Mouse (Mus musculus) kidney, adult 2 months (tissue): ENCODE measurements around the gene Nop2. TPM values are rescaled to one million over a fixed set of nuclear protein-coding genes. Genes with fewer than 3 reads are reported as not detected.

Experiments used
- DNase-seq: peaks from one replicate; pipeline ENCODE4 v3.0.0; 2021
- H3K27ac ChIP-seq: fragments of 200-500 bp; 2 replicates; pipeline ENCODE4 v1.5.1; 2012; ENCODE audit warnings: low read depth, low read length, control low read depth, inconsistent platforms; ENCODE audit not compliant: insufficient read depth
- H3K27me3 ChIP-seq: fragments of 200-500 bp; replicated peaks from 2 replicates; pipeline ENCODE4 v1.6.1; 2012; ENCODE audit warnings: mild to moderate bottlenecking, moderate library complexity, low read length, inconsistent platforms; ENCODE audit not compliant: control insufficient read depth, insufficient read depth
- H3K36me3 ChIP-seq: fragments of 200-500 bp; 2 replicates; pipeline ENCODE4 v1.6.1; 2012; ENCODE audit warnings: mild to moderate bottlenecking, moderate library complexity, low read length, inconsistent platforms; ENCODE audit not compliant: control insufficient read depth, insufficient read depth
- H3K4me1 ChIP-seq: fragments of 200-500 bp; 2 replicates; pipeline ENCODE4 v1.6.1; 2011; ENCODE audit warnings: low read length; ENCODE audit not compliant: control insufficient read depth, insufficient read depth
- H3K4me3 ChIP-seq: fragments of 200-500 bp; 2 replicates; pipeline ENCODE4 v1.5.1; 2011; ENCODE audit warnings: mild to moderate bottlenecking, low read depth, low read length, control low read depth; ENCODE audit not compliant: insufficient read depth
- CTCF ChIP-seq: fragments of 200-500 bp; conservative IDR thresholded peaks from 2 replicates; pipeline ENCODE4 v1.5.1; 2011; ENCODE audit warnings: low read depth, mild to moderate bottlenecking, control low read depth, low read length, moderate library complexity, mixed read lengths; ENCODE audit not compliant: insufficient read depth, insufficient read length
- POLR2A ChIP-seq: fragments of 200-500 bp; IDR thresholded peaks from one replicate; pipeline ENCODE4 v1.6.1; 2011; ENCODE audit warnings: low read depth, low read length, control low read depth
- WGBS: fragments of 180-500 bp; shearing (Covaris S2); methylation state at CpG from one replicate; pipeline ENCODE4 v1.1.7; 2018; 5-methylcytosine and 5-hydroxymethylcytosine counted together
- polyA plus RNA-seq: library from polyadenylated mRNA; depleted of rRNA; stranded (reverse); fragments of >200 nt; gene quantifications from 2 replicates; pipeline ENCODE4 v1.2.3, GENCODE M21; 2012; rRNA removed

The Nop2 gene
- polyA plus RNA-seq, 1 experiment: 16.5 TPM

- peaks cover 3% of the 10 kb centered on the region; the same call in 1 of the 2 replicates for H3K4me1 ChIP-seq
- no peak overlapping the region for H3K27ac ChIP-seq
- peaks cover 3% of the 10 kb centered on the region; the same call in 1 of the 2 replicates for H3K36me3 ChIP-seq
- WGBS: 45% methylated on average over 7 of the region's 7 CpGs
- no peak for DNase-seq
- no peak overlapping the region for H3K4me3 ChIP-seq
- no peak for TF ChIP-seq POLR2A
- no peak for TF ChIP-seq CTCF
- no peaks in the 10 kb centered on the region for H3K27me3 ChIP-seq
These were observed 61.7 kb downstream of the Nop2 start for GRCm38 (mm10) chr6:125193390-125193789.

Other genes starting within 250 kb of the Nop2 start
- 0.57 and 4.3 TPM in 2 replicates for gene Cd4, start 243.7 kb upstream of the Nop2 start, polyA plus RNA-seq
- 0.80 and 1.5 TPM in 2 replicates for gene Lag3, start 220.2 kb upstream of the Nop2 start, polyA plus RNA-seq
- 1,732 and 2,839 TPM in 2 replicates for gene Ptms, start 211.8 kb upstream of the Nop2 start, polyA plus RNA-seq
- 402 and 403 TPM in 2 replicates for gene Mlf2, start 200.5 kb upstream of the Nop2 start, polyA plus RNA-seq
- 268 and 276 TPM in 2 replicates for gene Cops7a, start 166.4 kb upstream of the Nop2 start, polyA plus RNA-seq
- gene Pianp, start 135.2 kb upstream of the Nop2 start, polyA plus RNA-seq: 0.95 and 0.99 TPM in 2 replicates
- gene Zfp384, start 122.8 kb upstream of the Nop2 start, polyA plus RNA-seq: 37.8 and 45.7 TPM in 2 replicates
- gene Ing4, start 92.1 kb upstream of the Nop2 start, polyA plus RNA-seq: 39.1 and 39.2 TPM in 2 replicates
- gene Acrbp, start 82.2 kb upstream of the Nop2 start, polyA plus RNA-seq: 14.3 and 18.9 TPM in 2 replicates
- gene Lpar5, start 64.0 kb upstream of the Nop2 start, polyA plus RNA-seq: 2.9 and 3.5 TPM in 2 replicates
- gene Chd4, start 35.9 kb upstream of the Nop2 start, polyA plus RNA-seq: 43.6 and 57.7 TPM in 2 replicates
- gene Iffo1, start 13.3 kb downstream of the Nop2 start, polyA plus RNA-seq: 35.0 and 36.4 TPM in 2 replicates
- 7,324 and 7,933 TPM in 2 replicates for gene Gapdh, start 34.6 kb downstream of the Nop2 start, polyA plus RNA-seq
- 15.6 and 18.7 TPM in 2 replicates for gene Ncapd2, start 59.8 kb downstream of the Nop2 start, polyA plus RNA-seq
- 102 and 110 TPM in 2 replicates for gene Mrpl51, start 59.9 kb downstream of the Nop2 start, polyA plus RNA-seq
- 19.1 and 19.8 TPM in 2 replicates for gene Vamp1, start 83.6 kb downstream of the Nop2 start, polyA plus RNA-seq
- gene Tapbpl, start 100.0 kb downstream of the Nop2 start, polyA plus RNA-seq: 16.0 and 16.4 TPM in 2 replicates
- gene Cd27, start 105.1 kb downstream of the Nop2 start, polyA plus RNA-seq: 0.64 and 7.0 TPM in 2 replicates
- gene Tuba3a, start 154.1 kb downstream of the Nop2 start, polyA plus RNA-seq: 0.39 and 0.86 TPM in 2 replicates
- 97.1 and 116 TPM in 2 replicates for gene Ltbr, start 182.0 kb downstream of the Nop2 start, polyA plus RNA-seq
- gene Scnn1a, start 188.8 kb downstream of the Nop2 start, polyA plus RNA-seq: 83.5 and 89.5 TPM in 2 replicates
- 98.6 and 109 TPM in 2 replicates for gene Tnfrsf1a, start 217.5 kb downstream of the Nop2 start, polyA plus RNA-seq
- 6.1 and 7.1 TPM in 2 replicates for gene Plekhg6, start 248.9 kb downstream of the Nop2 start, polyA plus RNA-seq